Mouse (Mus musculus): ENCODE results near the gene Hectd2.

Gene Hectd2

DNA sequence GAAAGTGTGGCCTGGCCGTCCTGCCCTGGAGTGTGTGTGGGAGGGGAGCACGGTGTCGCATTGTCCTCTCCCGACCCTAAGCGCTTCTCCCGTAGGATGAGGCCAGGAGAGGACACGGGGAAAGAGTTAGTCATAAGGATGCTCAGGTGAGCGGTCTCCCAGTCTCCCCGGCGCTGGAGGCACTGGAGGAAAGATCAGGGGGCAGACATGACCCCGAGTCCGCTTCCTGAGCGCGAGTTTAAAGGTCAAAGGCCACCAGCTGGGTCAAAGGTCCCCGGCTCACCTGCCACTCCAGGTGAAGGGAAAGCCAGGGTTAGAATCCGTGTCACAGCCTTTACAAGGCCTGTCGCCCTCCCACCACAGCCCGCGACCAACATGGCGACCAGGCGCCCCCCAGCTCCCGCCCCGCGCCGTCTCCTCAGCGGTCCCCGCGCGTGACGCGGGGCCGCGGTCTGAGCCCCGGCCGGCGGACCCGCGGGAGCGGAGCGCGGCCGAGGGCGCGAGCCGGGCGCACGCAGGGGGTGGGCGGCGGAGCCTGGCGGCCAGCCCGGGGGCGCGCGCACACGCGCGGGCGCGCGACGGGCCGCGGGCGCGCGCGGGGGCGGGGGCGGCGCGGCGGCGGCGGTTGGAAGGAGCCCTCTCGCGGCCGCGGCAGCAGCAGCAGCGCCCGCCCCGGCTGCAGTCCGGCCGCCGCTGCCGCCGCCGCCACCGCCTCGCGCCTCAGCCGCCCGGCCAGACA lies at the start of gene Hectd2:
Gene Hectd2 (plus strand): TSS at position 594 of the 739 bp plus-strand sequence.
- peak; percentile 24 to 45 for DNase-seq

DNA sequence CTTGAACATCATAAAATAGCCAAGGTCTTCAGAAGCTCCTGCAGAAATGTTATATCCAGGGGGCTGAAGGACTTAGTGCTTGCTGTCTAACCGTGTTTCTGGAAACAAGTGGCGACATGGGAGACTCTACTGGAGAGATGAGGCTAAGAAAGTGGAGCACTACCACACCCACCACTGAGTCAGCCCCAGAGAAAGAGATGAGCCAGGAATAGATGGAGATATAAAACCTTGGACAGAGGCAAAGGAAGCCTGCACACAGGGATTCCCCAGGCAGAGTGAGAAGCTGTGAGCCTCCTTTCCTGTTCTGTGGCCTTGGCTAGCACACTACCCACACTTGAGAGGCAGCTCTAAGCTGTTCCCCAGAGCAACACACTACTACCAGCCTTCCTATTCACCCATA lies 49.7 kb upstream of the Hectd2 start:
- no peak for DNase-seq

DNA sequence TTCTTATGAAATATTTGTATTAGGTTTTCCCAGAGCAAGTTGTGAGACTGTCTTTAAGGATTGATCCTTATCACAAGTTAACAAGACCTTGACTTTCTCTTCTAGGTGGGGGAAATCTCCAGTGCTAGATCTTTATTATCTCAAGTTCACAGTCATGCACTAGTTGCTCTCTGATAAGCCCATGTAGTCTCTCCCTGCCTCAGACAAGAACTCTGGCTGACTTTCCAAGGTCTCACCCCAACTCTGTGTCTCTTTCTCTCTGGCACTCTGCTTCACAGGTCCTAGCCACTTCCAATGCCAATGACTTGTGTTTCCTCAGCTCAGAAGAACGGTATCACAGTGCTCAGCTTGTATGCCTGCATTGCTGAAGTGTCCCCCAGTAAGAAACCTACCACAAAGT lies 43.1 kb upstream of the Hectd2 start:
- no peak for DNase-seq

DNA sequence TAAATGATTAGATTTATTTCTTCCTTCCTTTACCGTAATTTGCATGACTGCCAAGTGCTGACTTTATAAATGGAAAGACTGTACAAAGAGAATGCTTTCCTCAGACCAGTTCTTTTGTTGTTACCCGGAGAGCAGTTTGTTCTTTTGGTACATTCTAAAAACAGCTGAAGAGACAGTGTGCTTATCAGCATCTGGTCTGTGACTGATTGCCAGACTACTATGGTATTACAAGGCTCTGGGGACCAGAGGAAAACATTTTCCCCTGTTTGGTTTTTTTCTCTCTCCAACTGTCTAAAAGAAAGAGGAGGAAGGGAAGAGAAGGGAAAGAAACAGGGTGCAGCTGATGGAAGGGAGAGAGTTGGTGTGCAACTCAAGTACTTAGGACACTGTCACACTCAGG lies 36.0 kb upstream of the Hectd2 start:
- no peak for DNase-seq

DNA sequence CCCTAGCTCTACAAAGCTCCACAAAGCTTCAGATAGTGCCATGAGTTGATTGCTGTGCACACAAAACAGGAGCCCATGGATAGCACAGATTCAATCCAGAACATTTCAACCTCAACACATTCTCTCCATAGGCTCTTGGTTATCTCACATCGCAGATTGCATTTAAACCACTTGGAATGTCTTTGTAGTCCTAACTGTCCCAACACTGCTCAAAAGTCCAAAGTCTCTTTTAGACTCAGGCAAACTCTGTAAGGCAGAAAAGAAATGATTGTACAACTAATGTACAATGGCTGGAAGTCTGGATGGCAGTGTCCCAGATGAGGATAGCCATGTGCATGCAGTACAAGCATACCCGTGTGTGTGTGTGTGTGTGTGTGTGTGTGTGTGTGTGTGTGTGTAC lies 32.9 kb upstream of the Hectd2 start:
- no peak for DNase-seq

DNA sequence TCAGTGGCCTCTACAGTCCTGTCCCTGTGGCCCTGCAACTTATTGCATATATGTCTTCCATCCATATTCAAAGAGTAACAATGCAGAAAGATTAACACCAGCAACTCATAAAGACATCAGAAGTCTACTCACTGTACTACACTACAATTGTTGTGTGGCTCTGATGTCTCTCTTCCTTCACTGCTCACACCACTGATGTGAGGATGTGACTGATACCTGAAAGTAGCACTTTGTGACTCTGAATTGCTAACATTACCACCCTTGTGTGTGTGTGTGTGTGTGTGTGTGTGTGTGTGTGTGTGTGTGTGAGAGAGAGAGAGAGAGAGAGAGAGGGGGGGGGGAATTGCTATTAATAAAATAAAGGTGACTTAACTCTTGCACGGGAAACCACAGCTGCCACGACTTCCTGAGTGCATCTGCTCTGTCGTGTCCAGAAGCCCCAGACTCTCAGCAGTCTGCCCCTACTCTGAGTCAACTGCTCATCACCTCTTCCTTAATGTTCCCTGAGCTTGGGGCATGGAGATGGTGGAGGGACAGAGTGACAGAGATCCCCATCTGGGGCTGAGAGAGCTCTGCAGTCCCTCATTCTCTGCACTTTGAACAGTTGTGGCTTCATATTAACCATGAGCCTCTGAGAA lies 31.8 kb upstream of the Hectd2 start:
- no peak for DNase-seq

DNA sequence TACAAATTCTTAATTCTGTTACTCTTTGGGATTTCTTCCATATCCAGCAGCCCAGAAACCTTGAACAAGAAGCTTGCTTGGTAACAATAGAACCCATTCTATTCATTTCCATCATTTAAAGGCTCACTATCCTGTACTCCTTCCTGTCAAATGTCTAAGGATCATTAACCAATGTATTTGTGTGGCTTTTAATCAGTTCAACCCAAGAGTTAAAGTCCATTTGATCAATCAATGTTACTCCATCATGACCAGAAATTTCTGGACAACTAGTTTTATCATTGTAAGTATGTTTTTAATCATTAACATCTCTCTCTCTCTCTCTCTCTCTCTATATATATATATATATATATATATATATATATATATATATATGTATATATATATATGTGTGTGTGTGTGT lies 29.4 kb upstream of the Hectd2 start:
- DNase-seq, result no peak

DNA sequence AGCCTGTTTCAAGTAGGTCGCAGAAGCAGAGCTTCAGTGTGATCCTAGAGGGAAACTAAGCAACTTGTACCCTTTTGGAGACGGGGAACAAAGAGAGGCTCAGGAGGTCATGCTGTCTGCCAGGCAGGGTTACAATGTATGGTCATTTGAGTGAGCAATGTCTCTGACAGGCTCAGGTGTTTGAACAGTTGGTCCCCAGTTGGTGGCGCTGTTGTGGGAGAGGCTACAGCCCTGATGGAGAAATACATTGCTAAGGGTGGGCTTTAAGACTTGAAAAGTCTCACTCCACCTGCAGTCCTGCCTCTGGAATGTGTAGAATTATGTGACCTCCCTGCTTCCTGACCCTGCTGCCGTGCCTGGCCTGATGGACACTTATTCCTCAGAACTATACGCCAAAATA lies 21.4 kb upstream of the Hectd2 start:
- DNase-seq, result peak in 1 of 2 experiments; percentile 18

DNA sequence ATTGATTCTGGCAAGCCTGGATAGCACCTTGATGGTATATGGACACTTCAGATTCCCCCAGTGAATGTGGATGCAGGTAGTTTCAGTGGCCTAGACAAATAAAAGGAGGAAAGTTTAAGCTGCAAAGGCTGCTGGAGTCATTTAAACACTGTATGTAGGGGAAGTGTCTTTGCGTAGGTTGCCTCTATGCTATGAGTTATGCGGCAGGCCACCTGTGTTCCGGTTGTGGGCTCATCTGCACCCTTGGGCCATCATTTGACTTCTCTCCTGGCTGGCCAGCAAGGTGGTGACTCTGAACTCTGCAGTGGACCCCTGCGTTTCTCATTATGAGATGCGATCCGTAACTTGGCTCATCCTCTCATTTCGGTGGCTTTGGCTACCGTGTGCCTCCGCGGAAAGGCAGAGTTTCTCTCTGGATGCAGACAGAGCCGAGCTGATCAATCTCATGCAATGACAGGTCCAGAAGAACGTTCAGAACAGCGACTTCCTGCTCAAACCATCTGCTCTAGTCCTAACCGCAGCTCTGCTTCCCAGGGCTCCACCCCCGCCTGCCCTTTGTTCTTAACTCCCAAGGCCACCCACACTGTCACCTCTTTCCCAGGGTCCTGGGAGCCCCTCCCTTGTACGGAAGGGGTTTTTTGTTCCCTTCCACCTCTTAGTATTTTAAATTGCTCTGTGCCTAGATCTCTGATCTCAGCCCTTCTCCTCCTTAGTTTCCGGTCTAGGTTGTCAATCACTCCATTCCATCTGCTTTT lies 20.3 kb upstream of the Hectd2 start:
- peak in 1 of 2 experiments; percentile 9 for DNase-seq

DNA sequence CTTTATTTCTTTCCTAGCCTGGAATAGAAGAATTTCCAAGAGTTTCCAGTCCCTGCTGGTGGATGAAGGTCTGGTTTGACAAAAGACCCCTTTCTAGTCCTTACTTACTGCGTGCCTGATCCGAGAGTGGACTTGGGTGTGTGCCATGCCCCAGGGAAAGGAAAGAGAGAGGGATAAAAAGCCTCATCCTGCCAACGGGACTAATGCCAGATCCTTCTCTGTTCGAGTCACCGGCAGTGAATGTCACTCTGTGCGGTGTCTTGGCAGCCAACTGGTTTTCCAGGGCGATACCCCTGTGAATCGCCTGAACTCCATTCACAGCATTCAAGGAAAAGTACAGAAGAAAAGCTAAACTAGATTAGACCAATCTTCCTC lies 19.7 kb upstream of the Hectd2 start:
- no peak for DNase-seq

DNA sequence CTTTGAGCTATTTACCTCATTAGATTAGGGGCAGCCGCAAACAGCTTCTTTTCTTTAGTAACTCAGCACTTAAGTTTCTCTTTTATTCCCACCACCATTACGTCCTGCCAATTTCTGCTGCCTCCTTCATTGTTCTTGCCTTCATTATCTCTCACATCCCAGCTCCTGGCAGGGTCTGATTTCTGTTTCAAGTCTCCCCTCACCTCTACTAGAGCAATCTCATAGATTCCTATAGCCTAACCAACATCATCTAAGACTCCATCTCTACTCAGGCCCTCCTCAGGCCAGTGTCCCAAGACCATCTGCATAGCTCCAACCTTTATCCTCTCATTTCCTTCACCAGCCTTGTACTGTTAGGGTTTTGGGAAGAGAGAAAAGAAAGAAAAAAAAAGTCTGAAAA lies 19.3 kb upstream of the Hectd2 start:
- no peak for DNase-seq

DNA sequence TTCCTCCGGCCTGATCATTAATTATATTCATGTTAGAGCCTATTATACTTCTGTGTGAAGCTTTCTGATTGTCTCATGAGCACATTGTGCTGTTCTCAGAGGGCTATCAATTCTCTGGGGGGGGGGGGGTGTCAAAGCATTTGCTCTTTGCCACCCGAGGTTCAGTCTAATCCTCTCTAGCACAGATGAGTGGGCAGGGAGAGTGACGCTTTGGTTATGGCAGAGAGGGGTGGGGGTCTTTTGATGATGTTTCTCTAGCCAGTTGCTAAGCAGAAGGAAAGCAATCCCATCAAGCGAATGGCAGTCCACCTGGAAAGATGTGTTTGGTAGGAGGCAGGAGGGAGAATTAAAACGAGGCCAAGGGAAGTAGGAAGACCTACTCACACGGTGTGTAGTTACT lies 18.6 kb upstream of the Hectd2 start:
- DNase-seq, result no peak

DNA sequence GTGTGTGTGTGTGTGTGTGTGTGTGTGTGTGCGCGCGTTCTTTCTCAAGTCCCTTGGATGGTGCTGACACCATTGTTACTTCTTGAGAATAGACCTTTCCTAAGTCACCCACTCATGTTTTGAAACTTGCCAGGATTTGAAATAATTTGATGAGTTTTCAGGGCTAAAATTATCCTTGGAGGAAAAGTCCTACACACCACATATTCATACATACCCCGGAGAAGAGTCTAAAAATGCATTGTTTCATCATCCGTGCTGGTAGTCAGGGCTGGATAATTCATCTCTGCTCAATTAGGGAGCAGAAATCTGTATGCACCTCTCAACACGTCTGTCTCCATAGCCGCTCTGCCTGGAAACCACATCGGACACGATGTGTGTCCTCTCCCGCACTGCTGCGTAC lies 17.5 kb upstream of the Hectd2 start:
- DNase-seq, result no peak

DNA sequence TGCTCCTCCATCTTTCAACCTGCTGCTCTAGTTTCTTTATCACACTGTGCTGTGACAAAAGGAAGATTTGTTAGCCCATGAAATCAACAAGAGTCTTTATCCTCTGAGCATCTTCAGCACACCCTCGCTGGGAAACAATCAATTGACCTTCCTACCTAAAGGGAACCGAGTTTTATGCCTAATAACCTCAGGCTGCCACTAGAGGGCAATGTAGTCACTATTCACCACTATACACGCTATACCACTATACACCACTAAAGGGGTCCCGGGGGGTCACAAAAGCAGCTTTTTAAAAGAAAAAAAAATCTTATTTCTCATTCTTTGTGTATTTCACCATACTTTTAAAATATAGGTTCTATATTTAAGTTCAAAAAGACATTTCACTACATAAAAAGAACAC lies 15.9 kb upstream of the Hectd2 start:
- DNase-seq, result peak in 1 of 2 experiments; percentile 20

DNA sequence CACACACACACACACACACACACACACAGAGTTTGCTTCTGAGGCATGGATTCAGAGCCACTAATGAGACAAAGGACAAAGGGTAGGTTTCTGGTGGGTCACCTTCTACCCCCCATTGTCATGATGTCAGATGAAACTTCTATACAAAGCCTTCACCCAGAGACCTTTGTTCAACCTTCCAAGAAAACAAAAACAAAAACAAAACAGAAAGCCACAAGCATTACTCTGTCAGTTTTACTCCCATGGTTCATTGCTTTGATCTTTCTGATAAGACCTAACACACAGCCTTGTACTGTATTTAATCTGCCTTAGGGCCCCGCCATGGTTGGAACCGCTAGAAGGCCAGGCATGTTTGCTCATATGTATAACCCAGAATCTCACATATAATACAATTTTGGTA lies 15.1 kb upstream of the Hectd2 start:
- no peak for DNase-seq

DNA sequence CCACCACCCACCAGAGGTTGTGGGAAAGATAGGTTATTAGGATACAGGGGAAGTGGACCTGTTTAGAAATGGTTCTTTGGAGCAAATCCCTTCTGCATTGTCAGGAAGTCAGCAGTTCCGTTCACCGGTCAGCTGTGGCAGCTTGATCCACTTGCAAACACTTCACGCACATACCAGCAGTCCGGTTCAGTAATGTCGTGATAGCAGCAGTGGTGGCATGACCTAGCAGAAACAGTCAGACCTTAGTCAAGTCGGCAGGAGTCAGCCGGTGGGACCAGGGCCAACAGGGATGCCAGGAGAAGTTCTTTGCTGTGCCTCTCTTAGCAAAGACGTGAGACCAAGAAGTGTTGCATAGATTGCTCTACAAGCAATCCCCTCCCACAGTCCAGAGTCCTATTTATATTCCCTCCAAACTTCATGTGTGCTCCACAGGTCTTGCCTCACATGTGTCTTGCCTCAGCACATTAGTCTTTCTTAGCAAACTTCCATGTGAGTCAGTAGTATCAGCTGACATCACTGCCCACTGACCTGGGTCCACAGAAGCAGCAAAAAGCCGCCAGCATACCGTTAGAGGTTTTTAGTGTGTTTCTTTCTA lies 14.3 kb upstream of the Hectd2 start:
- DNase-seq, result no peak

DNA sequence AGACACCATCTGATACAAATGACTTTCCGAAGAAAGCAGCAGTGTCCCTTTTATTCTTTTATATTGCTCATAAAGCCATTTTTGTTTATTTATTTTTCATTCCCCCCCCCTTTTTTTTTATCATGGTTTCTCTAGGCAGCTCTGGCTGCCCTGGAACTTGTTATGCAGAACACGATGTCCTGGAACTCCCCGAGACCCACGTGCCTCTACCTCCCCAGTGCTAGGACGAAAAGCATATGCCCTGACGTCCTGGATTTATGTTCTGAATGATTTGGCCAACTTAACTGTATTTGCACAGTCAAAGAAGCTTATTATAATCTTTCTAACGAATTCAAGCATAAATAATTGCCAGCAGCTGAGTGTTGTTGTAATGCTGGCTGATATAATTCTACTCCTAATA lies 13.7 kb upstream of the Hectd2 start:
- DNase-seq, result no peak

DNA sequence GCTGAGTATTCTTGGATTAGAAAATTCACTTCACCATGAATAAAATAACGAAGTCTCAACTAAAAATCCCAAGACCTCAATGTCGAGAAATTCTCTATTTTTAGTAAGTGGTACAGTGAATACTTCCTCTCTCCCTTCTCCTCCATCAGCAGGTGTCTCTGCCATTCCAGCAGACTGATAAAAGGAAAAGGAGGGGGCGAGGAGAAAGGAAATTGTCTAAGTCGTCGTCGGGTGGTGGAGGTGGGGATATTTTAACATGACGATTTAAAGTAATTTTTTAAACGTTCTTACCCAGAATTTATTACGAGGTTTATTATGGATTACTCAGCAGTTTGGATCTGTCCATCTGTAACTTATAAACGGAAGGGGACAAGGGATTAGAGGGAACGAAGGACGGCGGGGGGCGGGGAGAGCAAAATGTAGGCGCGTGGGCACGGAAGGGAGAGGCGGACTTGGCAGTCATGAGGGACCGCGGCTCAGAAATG lies 836 bp upstream of the Hectd2 start:
- DNase-seq, result no peak

DNA sequence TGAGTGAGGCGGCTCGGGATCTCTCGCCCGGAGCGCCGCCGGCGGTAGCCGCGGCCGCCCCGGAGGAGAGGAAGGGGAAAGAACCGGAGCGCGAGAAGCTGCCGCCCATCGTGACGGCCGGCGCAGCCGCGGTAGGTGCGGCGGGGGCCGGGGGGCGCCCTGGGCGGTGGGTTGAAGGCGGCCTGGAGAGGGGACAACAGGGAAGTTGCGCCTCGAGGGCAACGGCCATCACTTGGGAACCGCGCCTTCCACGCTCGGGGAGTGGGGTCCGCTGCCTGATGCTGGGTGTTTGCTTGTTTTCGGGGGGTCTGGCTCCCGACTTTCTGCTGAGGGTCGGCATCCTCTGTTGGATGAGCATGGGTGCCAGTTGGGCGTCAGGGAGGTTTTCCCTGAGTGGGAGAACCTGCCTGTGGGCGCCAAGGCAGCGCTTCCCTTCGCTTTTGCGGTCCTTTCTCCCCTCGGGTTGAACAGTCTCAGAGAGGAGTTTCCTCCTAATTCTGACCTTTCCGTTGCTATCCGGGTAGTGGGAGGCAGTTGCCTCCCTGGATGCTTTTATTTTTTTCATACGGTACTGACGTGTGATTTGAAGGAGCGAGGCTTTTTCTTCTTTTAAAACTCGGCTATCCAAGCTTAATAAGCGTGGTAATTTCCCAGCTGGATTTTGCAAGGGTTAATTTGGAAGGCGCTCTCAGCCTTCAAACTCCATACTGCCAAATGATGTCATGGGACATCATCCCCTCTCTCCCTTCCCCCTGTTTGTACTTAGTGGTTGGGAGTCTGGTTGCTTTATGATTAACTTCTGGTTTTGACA lies 551 bp downstream of the Hectd2 start:
- peak in 1 of 2 experiments; percentile 23 for DNase-seq

DNA sequence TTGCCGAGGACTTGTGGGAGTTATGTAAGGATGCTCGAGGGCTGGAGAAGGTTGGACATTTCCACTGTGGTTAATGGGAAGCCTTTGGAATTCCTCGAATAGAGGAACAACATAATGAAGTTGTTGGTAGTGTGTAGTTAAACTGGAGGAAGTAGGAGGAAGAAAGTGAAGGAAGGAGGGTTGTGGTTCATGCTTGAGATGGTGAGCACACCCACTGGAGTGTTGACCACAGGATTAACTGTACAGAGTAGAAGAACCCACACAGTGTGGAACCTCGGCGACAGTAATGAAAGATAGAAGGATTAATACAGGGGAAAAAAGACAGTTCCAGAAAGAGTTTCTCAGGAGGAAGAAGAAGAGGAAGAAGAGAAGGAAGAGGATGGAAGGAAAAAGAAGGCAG lies 4.9 kb downstream of the Hectd2 start:
- DNase-seq, result no peak

DNA sequence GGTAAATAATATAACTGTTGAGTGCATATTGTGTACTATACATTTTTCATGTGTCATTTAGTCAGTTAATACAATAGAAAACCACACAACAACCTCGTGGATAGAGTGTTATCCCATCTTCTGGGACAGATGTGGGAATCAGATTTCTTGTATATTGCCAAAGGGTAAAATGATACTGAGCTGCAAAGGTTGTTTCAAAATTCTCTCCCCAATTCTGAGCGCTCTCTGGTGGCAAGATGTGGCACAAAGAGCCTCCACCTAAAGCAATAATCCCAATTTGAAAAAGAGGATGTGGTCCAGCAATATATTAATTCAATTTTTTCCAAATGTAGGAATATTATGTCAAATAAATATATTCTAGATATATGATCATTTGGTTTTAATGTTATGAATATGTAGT lies 5.7 kb downstream of the Hectd2 start:
- DNase-seq, result no peak

DNA sequence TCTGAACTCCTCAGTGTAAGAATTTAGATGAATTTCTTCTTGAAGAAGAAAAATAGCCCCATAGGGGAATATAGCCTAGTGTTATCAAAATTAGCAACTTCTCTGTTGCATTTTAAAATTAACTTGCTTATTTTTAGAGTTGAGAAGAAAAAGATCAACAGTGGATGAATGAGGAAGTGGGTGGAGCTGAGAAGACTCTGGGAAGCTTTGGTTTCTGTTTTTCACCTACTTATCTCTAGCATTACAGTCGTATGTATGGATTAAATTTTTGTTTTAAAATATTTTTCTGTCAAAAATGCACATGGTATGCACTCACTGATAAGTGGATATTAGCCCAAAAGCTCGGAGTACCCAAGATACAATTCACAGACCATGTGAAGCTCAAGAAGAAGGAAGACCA lies 6.7 kb downstream of the Hectd2 start:
- no peak for DNase-seq

DNA sequence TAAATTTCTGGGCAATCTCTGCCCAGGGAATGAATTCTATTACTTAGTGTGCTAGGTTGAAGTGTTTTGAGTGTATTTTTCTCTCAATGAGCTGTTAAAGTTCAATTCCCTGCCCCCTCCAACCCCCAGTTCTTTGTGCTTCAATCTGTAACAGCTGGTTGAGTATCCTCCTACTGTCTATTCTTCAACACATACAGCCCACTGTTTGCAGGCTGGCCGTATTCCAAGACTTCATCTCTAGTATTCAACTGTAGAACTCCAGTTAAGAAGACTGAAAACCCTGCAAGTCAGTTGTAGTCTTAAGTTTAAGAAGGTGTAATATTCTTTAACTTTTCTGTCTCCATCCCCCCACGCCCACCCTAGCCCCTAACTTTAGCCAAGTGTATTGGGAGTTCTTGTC lies 10.0 kb downstream of the Hectd2 start:
- no peak for DNase-seq
